Mouse (Mus musculus) CH12.LX (cell line): ENCODE measurements at regions not wholly inside any gene's neighbourhood (a gene's known extent, or its start where the extent isn't known, plus 50 kb on each side); places are given as distances from the start of the nearest gene placed in this dataset.

ENCODE experiments used
- DNase-seq: peaks from one replicate; pipeline ENCODE4 v3.0.0-alpha.2; 2013; ENCODE audit errors: extremely low read depth
- H3K27ac ChIP-seq: 2 replicates; pipeline ENCODE4 v1.5.1; 2012; ENCODE audit warnings: low read depth, mild to moderate bottlenecking, control low read depth, moderate library complexity; ENCODE audit not compliant: insufficient read depth
- H3K27me3 ChIP-seq: replicated peaks from 2 replicates; pipeline ENCODE3; 2012; ENCODE audit warnings: inconsistent platforms
- H3K36me3 ChIP-seq, 2 experiments: replicated peaks in 1 of 2; 2 replicates each; pipeline versions ENCODE3 to v1.6.1; 2012; ENCODE audit warnings: inconsistent platforms in 1 of 2, low read length in 1 of 2, mild to moderate bottlenecking in 1 of 2, mixed read lengths in 1 of 2, moderate library complexity in 1 of 2; ENCODE audit not compliant: control insufficient read depth in 1 of 2, insufficient read depth in 1 of 2
- H3K4me1 ChIP-seq, 2 experiments: 2 replicates each; pipeline ENCODE4 v1.6.1; 2012; ENCODE audit warnings: inconsistent platforms in 1 of 2, moderate library complexity in 1 of 2; ENCODE audit not compliant: insufficient read depth in 2 of 2, control insufficient read depth in 1 of 2
- H3K4me2 ChIP-seq: 2 replicates; pipeline ENCODE4 v1.6.1; 2012; ENCODE audit warnings: low read depth, mild to moderate bottlenecking, control low read depth; ENCODE audit not compliant: poor library complexity, insufficient read depth, severe bottlenecking
- H3K4me3 ChIP-seq, 3 experiments: fragments of 150-350 bp in 1 of 3; sonication (generic) in 1 of 3; replicated peaks in 1 of 3; 2 replicates each; pipeline versions ENCODE3 to v1.5.1; 2011 to 2012; ENCODE audit warnings: low read depth in 2 of 3, low read length in 2 of 3, mild to moderate bottlenecking in 2 of 3, moderate library complexity in 2 of 3, control low read depth in 1 of 3, improper control_type of control experiment in 1 of 3, inconsistent platforms in 1 of 3, mixed read lengths in 1 of 3; ENCODE audit not compliant: poor library complexity in 1 of 3
- H3K79me2 ChIP-seq: replicated peaks from 2 replicates; pipeline ENCODE4 v1.6.1; 2012; ENCODE audit warnings: mild to moderate bottlenecking, moderate library complexity; ENCODE audit not compliant: control insufficient read depth, poor library complexity, insufficient read depth, severe bottlenecking; ENCODE audit errors: extremely low read depth
- H3K9ac ChIP-seq: 2 replicates; pipeline ENCODE4 v1.6.1; 2012; ENCODE audit warnings: low read depth, mild to moderate bottlenecking, control low read depth, moderate library complexity; ENCODE audit not compliant: insufficient read depth
- H3K9me3 ChIP-seq: replicated peaks from 2 replicates; pipeline ENCODE3; 2012; ENCODE audit warnings: low read length, inconsistent platforms, mixed read lengths
- BHLHE40 ChIP-seq: IDR thresholded peaks from 2 replicates; pipeline ENCODE4 v1.6.1; 2011; ENCODE audit warnings: mild to moderate bottlenecking, low read depth, low read length, improper control_type of control experiment
- CHD1 ChIP-seq: IDR thresholded peaks from 2 replicates; pipeline ENCODE4 v1.6.1; 2012; ENCODE audit warnings: low read depth, low read length, improper control_type of control experiment, inconsistent platforms
- CTCF ChIP-seq, 2 experiments: IDR thresholded peaks in 1 of 2; conservative IDR thresholded peaks in 1 of 2; 2 replicates each; pipeline ENCODE4 v1.5.1; 2011 to 2012; ENCODE audit warnings: low read depth in 2 of 2, low read length in 2 of 2, improper control_type of control experiment in 1 of 2, inconsistent platforms in 1 of 2, mild to moderate bottlenecking in 1 of 2, moderate library complexity in 1 of 2
- ELF1 ChIP-seq: IDR thresholded peaks from 2 replicates; pipeline ENCODE4 v1.6.1; 2014; ENCODE audit warnings: low read depth, mild to moderate bottlenecking, inconsistent platforms, low read length, improper control_type of control experiment
- HCFC1 ChIP-seq: IDR thresholded peaks from 2 replicates; pipeline ENCODE4 v1.6.1; 2012; ENCODE audit warnings: low read depth, mild to moderate bottlenecking, inconsistent platforms, low read length, improper control_type of control experiment
- JUND ChIP-seq: conservative IDR thresholded peaks from 2 replicates; pipeline ENCODE4 v1.6.1; 2011; ENCODE audit warnings: low read depth, low read length, improper control_type of control experiment
- MAFK ChIP-seq: IDR thresholded peaks from 2 replicates; pipeline ENCODE4 v1.6.1; 2011; ENCODE audit warnings: low read length, improper control_type of control experiment; ENCODE audit not compliant: insufficient replicate concordance
- MAX ChIP-seq: IDR thresholded peaks from 2 replicates; pipeline ENCODE4 v1.6.1; 2011; ENCODE audit warnings: low read length, improper control_type of control experiment
- MAZ ChIP-seq: IDR thresholded peaks from 2 replicates; pipeline ENCODE4 v1.6.1; 2012; ENCODE audit warnings: low read depth, mild to moderate bottlenecking, inconsistent platforms, low read length, improper control_type of control experiment, moderate library complexity
- MEF2A ChIP-seq: IDR thresholded peaks from 2 replicates; pipeline ENCODE4 v1.6.1; 2014; ENCODE audit warnings: low read depth, mild to moderate bottlenecking, inconsistent platforms, low read length, improper control_type of control experiment, borderline replicate concordance
- MXI1 ChIP-seq: IDR thresholded peaks from 2 replicates; pipeline ENCODE4 v1.6.1; 2011; ENCODE audit warnings: mild to moderate bottlenecking, low read depth, low read length, improper control_type of control experiment
- MYC ChIP-seq: IDR thresholded peaks from 2 replicates; pipeline ENCODE4 v1.6.1; 2011; ENCODE audit warnings: low read depth, mild to moderate bottlenecking, improper control_type of control experiment, low read length
- NELFE ChIP-seq: IDR thresholded peaks from 2 replicates; pipeline ENCODE4 v1.6.1; 2011; ENCODE audit warnings: low read depth, low read length, improper control_type of control experiment
- NRF1 ChIP-seq: IDR thresholded peaks from 2 replicates; pipeline ENCODE4 v1.6.1; 2014; ENCODE audit warnings: low read depth, mild to moderate bottlenecking, inconsistent platforms, low read length, improper control_type of control experiment, moderate library complexity
- PAX5 ChIP-seq: IDR thresholded peaks from 2 replicates; pipeline ENCODE4 v1.6.1; 2012; ENCODE audit warnings: low read length, inconsistent platforms, mixed read lengths
- RCOR1 ChIP-seq: conservative IDR thresholded peaks from 2 replicates; pipeline ENCODE4 v1.6.1; 2012; ENCODE audit warnings: low read depth, mild to moderate bottlenecking, inconsistent platforms, low read length, improper control_type of control experiment
- SIN3A ChIP-seq: IDR thresholded peaks from 2 replicates; pipeline ENCODE4 v1.6.1; 2012; ENCODE audit warnings: low read length, improper control_type of control experiment, inconsistent platforms
- SMC3 ChIP-seq: IDR thresholded peaks from 2 replicates; pipeline ENCODE4 v1.6.1; 2011; ENCODE audit warnings: low read depth, low read length, improper control_type of control experiment
- TCF12 ChIP-seq: IDR thresholded peaks from 2 replicates; pipeline ENCODE4 v1.6.1; 2014; ENCODE audit warnings: low read depth, mild to moderate bottlenecking, inconsistent platforms, low read length, improper control_type of control experiment
- USF2 ChIP-seq: conservative IDR thresholded peaks from 2 replicates; pipeline ENCODE4 v1.6.1; 2011; ENCODE audit warnings: low read depth, low read length, improper control_type of control experiment
- ZC3H11A ChIP-seq: IDR thresholded peaks from 2 replicates; pipeline ENCODE4 v1.6.1; 2012; ENCODE audit warnings: low read depth, mild to moderate bottlenecking, inconsistent platforms, low read length, improper control_type of control experiment
- ZMIZ1 ChIP-seq: IDR thresholded peaks from 2 replicates; pipeline ENCODE4 v1.6.1; 2012; ENCODE audit warnings: low read depth, mild to moderate bottlenecking, inconsistent platforms, low read length, improper control_type of control experiment
- ZNF384 ChIP-seq: IDR thresholded peaks from 2 replicates; pipeline ENCODE4 v1.6.1; 2012; ENCODE audit warnings: low read depth, low read length, improper control_type of control experiment, inconsistent platforms
- dilution Hi-C: fragments of 300-500 bp; cut with MboI; formaldehyde crosslinking; loops from 2 replicates; pipeline ENCODE4 v1.14.3; 2020; ENCODE audit warnings: low sequenced_read_pairs; ENCODE audit not compliant: extremely low pct_unique_long_range_greater_than_20kb, extremely low pct_ligation_motif_present
- in situ Hi-C: fragments of 300-500 bp; cut with MboI; formaldehyde crosslinking; loops from 3 replicates; pipeline ENCODE4 v1.14.3; 2019; ENCODE audit warnings: low sequenced_read_pairs, low pct_ligation_motif_present, low pct_unique_long_range_greater_than_20kb, mixed read lengths

- H3K36me3 ChIP-seq, result no peaks in the 10 kb centered on the region
- no peak overlapping the region for H3K27ac ChIP-seq
- dilution Hi-C loops, result no loop called here
- H3K4me2 ChIP-seq, result no peak overlapping the region
- H3K9ac ChIP-seq, result no peak overlapping the region
- no peak for DNase-seq
- H3K9me3 ChIP-seq, result no peaks in the 10 kb centered on the region
- H3K4me3 ChIP-seq, result no peak overlapping the region
- no peak for TF ChIP-seq ZMIZ1
- no peak for TF ChIP-seq MXI1
- no peak for TF ChIP-seq TCF12
- TF ChIP-seq, all 38 proteins: peak for 0
- in situ Hi-C loops, result no loop called here
- H3K4me1 ChIP-seq, result no peaks in the 10 kb centered on the region
- no peaks in the 10 kb centered on the region for H3K79me2 ChIP-seq
- H3K27me3 ChIP-seq, result no peaks in the 10 kb centered on the region
These were observed 164.2 kb downstream of the H2al1j start for GRCm38 (mm10) chrX:11491676-11492391.

GRCm38 (mm10) chrX:11493526-11494245 is 166.1 kb downstream of the H2al1j start:
- no peak overlapping the region for H3K4me2 ChIP-seq
- TF ChIP-seq ZMIZ1 (no peak), MAZ (no peak), BHLHE40 (no peak), ZNF384 (no peak), PAX5 (no peak), TCF12 (no peak), HCFC1 (no peak), MEF2A (no peak)
- no peaks in the 10 kb centered on the region for H3K4me1 ChIP-seq
- no peak overlapping the region for H3K4me3 ChIP-seq
- no peak overlapping the region for H3K27ac ChIP-seq
- H3K36me3 ChIP-seq, result no peaks in the 10 kb centered on the region
- dilution Hi-C loops, result no loop called here
- no peak overlapping the region for H3K9ac ChIP-seq
- in situ Hi-C loops, result no loop called here
- H3K79me2 ChIP-seq, result no peaks in the 10 kb centered on the region
- no peaks in the 10 kb centered on the region for H3K27me3 ChIP-seq
- no peaks in the 10 kb centered on the region for H3K9me3 ChIP-seq
- DNase-seq, result no peak

GRCm38 (mm10) chrX:11494246-11494630 is 166.6 kb downstream of the H2al1j start:
- no peak overlapping the region for H3K9ac ChIP-seq
- in situ Hi-C loops (no loop called here), dilution Hi-C loops (no loop called here)
- no peaks in the 10 kb centered on the region for H3K9me3 ChIP-seq
- no peaks in the 10 kb centered on the region for H3K4me1 ChIP-seq
- H3K36me3 ChIP-seq, result no peaks in the 10 kb centered on the region
- no peaks in the 10 kb centered on the region for H3K27me3 ChIP-seq
- no peak overlapping the region for H3K27ac ChIP-seq
- DNase-seq, result no peak
- no peak overlapping the region for H3K4me3 ChIP-seq
- no peak overlapping the region for H3K4me2 ChIP-seq
- H3K79me2 ChIP-seq, result no peaks in the 10 kb centered on the region
- TF ChIP-seq NELFE (no peak), MAFK (no peak), MAX (no peak), ELF1 (no peak), JUND (no peak), PAX5 (no peak), HCFC1 (no peak), SMC3 (no peak), CHD1 (no peak), MXI1 (no peak), MEF2A (no peak), NRF1 (no peak), SIN3A (no peak), USF2 (no peak), MYC (no peak), BHLHE40 (no peak), CTCF (conservative IDR thresholded peaks at IDR 0.05 in 1 of 2, IDR thresholded peaks at IDR 0.05 in 1 of 2; ENCODE audit: low read depth in 2 of 2, low read length in 2 of 2) (no peak), ZC3H11A (no peak), RCOR1 (no peak)
